Mouse (Mus musculus) heart, adult 8-10 months (tissue): Measurements from ENCODE around the gene Krtap10-4. TPM values are rescaled to one million over a fixed set of nuclear protein-coding genes. Genes with fewer than 3 reads are reported as not detected.
"Not testable (repeated sequence)": the region's sequence is repeated elsewhere in the genome, so short reads cannot be mapped to it uniquely, and the experiment has no call there.

ENCODE experiments used
- DNase-seq: peaks from one replicate; pipeline ENCODE4 v3.0.0; 2022; ENCODE audit warnings: low spot score
- total RNA-seq, 4 experiments: library from RNA; stranded (reverse); gene quantifications; 2 replicates each; pipeline ENCODE4 v1.2.4; 2022

Krtap10-4 gene
- not detected for total RNA-seq

GRCm38 (mm10) chr10:77826951-77827350 is at the start of gene Krtap10-4:
Krtap10-4 (minus strand) TSS chr10:77827095.
- DNase-seq, result no peak

DNA sequence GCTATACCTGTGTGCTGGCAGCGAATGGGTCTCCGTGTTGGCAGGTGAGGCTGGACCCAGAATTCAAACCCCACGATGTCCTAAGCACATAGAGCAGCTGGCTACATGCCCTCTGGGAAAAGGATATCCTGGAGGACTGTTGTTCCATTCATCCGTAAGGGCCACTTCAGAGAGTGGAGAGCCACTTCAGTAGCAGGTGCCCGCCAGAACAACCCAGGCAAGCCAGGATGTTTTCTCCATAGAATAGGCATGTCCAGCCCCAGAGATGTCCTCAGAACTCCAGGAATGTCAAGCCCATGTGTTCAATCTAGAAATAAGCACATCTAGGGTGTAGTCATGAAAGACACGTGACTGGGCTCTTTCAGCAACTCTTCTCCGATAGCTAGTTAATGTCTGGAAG is 42.8 kb upstream of the Krtap10-4 start:
- DNase-seq, result no peak

DNA sequence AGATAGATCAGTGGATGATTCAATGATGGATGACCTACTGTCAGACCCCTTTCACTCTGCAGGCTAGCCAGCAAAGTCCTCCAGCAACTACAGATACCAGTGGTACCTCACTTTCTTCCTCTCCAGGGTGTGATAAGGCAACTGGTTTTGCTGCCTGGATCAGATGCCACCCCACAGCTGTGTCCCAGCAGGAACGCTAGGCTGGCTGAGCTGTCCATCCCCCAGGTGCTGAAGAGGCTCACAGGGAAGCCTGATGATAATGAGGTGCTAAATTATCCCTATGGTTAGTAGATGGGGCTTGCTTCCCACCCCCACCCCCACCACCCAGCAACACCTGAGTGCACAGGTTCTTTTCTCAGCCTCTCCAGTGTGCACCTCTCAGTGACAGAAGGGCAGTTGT is 40.7 kb upstream of the Krtap10-4 start:
- no peak for DNase-seq

DNA sequence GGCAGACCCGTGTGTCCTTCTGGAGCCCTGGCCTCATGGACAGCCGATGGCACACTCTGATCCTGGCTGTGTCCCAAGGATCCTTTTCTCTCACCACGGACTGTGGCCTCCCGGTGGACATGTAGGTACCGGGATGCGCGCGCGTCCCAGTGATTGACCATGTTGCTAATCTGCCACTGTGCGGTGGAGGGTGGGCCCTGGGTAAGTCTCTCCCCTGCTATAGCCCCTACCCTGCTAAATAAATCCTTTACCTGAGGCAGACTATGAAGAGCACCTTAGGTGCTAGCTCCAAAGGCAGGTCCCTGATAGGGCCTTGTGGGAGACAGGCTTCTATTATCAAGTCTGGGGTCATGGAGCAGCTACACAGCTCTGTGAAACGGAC is 37.9 kb upstream of the Krtap10-4 start:
- no peak for DNase-seq

- DNase-seq, result peak; percentile 3
These were observed 37.3 kb upstream of the Krtap10-4 start for GRCm38 (mm10) chr10:77864067-77864761.

DNA sequence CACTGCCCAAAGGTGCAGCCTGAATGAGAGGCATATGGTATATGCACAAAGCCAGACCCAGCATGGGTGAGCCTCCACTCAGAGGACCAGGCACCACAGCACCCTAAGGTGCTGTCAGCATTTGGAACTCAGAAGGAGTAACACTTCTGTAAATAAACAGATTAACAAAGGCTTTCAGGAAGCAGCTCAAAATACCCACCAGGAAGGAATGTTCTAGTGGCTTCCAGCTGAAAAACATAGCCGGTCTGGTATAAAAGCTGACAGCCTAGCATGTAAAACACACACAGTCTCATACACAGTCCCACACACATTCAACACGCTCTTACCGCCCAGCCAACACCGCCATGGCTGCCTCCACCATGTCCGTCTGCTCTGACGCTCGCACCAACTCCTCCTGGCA is 34.8 kb upstream of the Krtap10-4 start, which contains the start of gene Gm3285:
TSS of gene Gm3285 (plus strand) at position 301 of the 400 bp plus-strand sequence.
- no peak for DNase-seq

DNA sequence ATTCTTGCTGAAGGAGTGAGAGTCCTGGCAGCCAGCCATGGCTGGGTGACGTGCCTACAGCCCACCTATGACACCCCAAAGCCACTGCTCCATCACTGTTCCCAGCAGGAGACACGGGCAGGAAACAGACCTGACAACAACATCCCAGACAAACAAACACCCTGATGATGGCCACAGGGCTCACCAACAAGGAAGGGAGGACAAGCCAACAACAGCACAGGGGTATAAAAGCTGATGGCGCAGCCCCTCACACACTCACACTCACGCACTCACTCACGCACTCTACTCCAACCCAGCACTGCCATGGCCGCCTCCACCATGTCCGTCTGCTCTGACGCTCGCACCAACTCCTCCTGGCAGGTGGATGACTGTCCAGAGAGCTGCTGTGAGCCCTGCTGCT is 25.7 kb upstream of the Krtap10-4 start, which contains the start of gene Gm10318:
TSS of gene Gm10318 (plus strand) at position 301 of the 400 bp plus-strand sequence.
- DNase-seq, result no peak

DNA sequence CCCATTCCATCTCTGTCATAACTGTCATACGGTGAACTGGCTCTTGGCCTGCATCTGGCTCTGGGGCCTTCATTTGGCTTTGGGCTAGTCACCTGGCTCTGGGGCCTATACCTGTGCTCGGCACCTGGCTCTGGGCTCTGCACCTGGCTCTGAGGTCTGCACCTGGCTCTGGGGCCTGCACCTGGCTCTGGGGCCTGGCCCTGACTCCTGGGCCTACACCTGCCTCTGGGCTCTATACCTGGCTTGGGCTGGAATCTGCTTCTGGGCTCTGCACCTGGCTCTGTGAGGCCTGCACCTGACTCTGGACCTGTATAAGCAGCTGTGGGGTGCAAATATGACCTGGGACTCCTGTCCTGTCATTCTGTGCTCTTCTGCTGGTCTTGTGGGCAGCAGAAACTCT is 20.6 kb upstream of the Krtap10-4 start:
- DNase-seq, result no peak

- DNase-seq, result no peak
These were observed 20.1 kb upstream of the Krtap10-4 start for GRCm38 (mm10) chr10:77846961-77847360.

DNA sequence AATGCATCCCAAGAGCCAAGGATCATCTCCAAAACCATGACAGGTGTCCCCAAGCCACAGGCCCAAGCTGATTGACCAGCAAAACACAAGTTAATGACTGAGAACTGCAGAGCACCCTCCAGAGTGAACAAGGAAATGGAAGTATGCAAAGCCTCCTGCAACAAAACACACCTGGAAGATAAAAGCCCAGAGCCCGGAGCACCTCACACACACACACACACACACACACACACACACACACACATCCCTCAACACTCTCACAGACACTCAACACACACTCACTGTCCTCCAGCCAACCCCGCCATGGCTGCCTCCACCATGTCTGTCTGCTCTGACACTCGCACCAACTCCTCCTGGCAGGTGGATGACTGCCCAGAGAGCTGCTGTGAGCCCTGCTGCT is 19.6 kb upstream of the Krtap10-4 start, which contains the start of gene Gm36176:
TSS of gene Gm36176 (plus strand) at position 301 of the 400 bp plus-strand sequence.
- DNase-seq, result no peak

DNA sequence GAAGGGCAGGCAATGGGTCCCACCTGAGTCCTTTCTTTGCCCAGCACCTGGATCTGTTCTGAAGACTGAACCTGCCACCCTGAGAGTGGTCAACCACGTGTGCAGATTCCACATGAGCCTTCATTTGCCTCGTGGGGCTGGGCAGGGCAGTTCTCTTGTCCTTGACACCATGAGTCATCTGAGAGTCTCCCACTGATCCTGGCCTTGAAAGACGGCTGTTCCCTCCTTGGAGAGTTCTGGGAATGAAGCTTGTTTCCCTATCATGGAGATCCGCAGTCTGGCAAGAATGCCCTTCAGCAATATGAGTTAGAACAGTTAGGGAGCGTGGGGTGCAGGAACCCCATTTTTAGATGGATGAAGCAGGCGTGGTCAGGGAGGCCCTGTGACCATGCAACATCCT is 12.1 kb upstream of the Krtap10-4 start:
- DNase-seq, result no peak

DNA sequence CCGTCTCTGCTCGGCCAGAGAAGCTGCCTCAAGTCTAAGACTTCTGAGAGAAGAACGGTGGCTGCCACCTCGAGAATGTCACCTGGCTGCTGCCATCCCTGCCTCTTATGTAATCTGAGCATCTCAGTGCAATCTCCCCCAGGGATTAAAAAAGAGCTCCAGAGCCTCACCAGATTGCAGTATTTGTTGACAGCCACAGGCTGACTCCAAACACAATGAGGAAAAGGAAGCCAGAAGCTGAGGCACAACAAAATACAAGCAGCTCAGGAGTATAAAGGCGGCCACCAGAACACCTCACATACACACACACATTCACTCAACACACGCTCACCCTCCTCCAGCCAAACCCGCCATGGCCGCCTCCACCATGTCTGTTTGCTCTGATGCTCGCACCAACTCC is 8.8 kb upstream of the Krtap10-4 start, which contains the start of gene Krtap10-10:
TSS of gene Krtap10-10 (plus strand) at position 301 of the 400 bp plus-strand sequence.
- DNase-seq, result no peak

GRCm38 (mm10) chr10:77819203-77819602 is 7.7 kb downstream of the Krtap10-4 start:
- DNase-seq, result no peak

DNA sequence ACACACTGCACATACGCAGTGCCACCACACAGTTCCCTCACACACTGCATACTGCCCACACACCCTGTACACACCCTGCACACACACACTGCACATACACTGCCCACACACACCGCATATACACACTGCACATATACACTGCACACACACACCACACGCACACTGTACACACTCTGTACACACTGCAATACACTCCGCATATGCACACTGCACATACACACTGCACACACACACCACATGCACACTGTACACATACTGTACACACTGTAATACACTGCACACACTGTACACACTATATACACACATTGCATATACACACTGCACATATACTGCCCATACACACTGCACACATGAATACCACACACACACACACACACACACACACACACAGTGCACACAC is 8.4 kb downstream of the Krtap10-4 start:
- no peak for DNase-seq

DNA sequence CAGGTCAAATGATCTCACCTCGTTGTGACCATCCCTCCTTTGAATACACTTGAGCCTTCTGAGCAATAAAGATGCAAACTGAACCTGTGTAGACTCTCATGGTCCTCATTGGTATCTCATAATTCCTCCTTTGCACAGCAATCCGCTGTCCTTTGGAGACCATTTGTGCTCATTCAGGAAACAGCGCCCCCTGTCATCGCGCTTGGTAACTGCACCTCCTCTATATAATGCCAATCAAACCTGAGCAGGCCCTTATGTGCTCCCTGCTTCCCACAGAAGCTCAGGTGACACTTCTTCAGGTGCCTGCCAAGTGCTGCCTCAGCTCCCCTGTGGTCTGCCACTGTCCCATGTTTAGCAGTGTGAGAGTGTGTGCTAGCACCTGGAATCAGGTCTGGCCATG is 11.4 kb downstream of the Krtap10-4 start:
- no peak for DNase-seq

DNA sequence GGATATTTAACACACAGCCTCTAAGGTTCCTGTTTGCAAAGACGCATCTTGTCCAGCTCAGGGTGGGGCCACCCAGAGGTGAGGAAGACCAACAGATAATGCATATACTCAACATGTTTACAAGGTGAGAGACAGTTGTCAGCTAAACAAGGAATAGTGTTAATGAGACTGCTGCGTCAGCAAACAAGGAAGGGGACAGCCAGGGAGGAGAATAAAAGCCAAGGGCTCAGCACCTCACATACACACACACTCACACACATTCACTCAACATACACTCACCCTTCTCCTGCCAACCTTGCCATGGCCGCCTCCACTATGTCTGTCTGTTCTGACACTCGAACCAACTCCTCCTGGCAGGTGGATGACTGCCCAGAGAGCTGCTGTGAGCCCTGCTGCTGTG is 12.5 kb downstream of the Krtap10-4 start, which contains the start of gene Gm2696:
TSS of gene Gm2696 (plus strand) at position 301 of the 400 bp plus-strand sequence.
- no peak for DNase-seq

DNA sequence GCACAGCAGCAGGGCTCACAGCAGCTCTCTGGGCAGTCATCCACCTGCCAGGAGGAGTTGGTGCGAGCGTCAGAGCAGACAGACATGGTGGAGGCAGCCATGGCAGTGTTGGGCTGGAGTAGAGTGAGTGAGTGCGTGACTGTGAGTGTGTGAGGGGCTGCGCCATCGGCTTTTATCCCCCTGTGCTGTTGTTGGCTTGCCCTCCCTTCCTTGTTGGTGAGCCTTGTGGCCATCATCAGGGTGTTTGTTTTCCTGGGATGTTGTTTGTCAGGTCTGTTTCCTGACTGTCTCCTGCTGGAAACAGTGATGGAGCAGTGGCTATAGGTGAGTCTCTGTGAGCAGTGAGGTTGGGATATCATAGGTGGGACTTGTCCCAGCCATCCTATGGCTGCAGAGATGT is 15.2 kb downstream of the Krtap10-4 start, which contains the start of gene Gm9507:
TSS of gene Gm9507 (minus strand) at position 101 of the 400 bp plus-strand sequence.
- no peak for DNase-seq

DNA sequence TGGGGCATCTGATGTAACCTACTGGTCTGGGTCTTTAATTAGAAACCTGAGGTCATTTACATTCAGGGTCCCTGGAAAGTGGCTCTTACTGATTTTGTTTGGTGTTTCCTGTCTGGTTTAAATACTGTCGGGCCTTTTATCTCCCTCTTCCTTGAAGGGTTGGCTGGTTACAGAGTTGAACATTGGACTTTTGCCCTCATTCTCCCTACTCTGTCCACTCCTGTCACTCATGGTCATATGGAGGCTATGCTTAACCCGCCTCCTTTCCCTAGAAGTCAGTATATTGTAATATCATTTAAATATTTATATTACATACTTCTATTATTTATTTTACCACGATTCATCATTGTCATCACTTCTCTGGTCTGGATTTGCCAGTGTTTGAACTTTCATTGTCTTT is 22.8 kb downstream of the Krtap10-4 start:
- DNase-seq, result no peak

DNA sequence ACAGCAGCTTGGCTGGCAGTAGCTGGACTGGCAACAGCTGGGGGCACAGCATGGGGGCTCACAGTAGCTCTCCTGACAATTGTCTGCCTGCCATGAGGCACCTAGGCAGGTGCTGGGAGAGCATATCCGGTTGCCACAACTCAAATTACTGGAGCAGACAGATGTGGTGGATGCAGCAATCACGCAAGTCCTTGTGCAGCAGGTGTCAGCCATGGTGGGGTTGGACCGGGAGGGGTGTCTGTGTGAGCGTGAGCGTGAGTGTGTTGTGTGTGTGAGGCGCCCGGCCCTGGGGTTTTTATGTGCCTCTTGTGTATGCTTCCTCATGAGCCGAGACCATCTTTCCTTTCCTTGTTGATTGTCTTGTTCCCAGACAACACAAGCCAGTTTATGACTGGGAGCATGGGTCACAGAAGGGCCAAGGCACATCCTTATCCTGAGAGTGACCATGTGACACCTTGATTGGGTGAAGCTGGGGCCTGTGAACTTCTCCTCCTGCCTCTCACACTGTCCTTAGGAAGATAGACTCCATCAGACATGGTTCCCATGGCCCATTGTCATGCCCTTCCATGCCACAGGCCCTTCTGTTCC is 27.9 kb downstream of the Krtap10-4 start, which contains the start of gene Gm19668:
TSS of gene Gm19668 (minus strand) at position 213 of the 588 bp plus-strand sequence.
- no peak for DNase-seq

DNA sequence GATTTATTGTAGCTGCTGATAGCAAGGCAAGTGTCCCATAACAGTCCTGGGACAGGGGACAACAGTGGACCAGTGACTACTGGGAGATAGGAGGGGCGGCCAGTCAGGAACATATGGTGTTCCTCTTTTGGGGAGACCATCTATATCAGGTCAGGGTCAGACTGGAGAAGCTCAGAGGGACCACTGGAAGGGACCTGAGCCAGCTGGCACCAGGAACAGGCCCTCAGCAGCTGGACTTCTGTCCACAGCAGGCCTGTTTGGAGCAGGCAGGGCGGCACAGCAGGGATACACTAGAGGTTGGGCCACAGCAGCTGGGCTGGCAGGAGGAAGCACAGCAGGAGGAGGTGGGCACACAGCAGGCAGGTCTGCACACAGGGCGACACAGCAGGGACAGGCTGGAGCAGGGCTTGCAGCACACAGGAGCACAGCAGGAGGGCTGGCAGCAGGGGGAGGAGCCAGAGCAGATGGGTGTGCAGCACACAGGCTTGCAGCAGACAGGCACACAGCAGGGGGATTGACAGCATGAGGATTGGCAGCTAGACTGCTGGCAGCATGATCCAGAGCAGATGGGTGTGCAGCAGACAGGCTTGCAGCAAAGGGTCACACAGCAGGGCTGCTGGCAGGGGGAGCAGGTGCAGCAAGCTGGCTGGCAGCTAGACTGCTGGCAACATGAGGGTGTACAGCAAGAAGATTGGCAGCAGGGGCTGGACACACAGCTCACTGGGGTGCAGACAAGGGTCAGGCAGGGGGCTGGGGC is 28.6 kb downstream of the Krtap10-4 start:
- not testable (repeated sequence) for DNase-seq

DNA sequence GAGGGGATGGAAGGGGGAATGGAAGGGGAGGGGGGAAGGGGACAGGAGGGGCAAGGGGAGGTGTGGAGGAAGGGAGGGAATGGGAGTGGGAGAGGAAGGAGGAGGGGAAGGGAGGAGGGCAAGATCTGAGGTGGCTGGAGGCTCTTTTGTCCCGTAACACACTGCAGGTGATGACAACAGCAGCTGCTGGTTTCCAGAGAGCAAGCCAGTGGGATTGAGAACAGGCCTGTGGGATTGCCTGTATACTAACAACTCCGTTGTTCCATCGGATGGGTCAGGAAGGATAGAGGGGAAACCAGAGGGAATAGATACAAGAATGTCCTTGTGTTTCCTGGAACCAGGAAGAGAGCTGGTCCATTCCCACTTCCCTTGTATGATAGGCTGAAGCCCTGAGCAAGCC is 29.2 kb downstream of the Krtap10-4 start:
- no peak for DNase-seq

- no peak for DNase-seq
These were observed 31.9 kb downstream of the Krtap10-4 start, which contains the start of gene Gm9639 for GRCm38 (mm10) chr10:77794976-77795375. Gm9639 (minus strand) TSS chr10:77795076.
